Mouse (Mus musculus) MEL (cell line): ENCODE results near the gene Nutf2-ps1. TPM values are rescaled to one million over a fixed set of nuclear protein-coding genes. Genes with fewer than 3 reads are reported as not detected.
A peak's percentile ranks its signal among the peaks of the same experiment; 100 is the strongest.

Experiments
- DNase-seq: peaks from one replicate; pipeline ENCODE4 v3.0.0; 2011; ENCODE audit warnings: low read depth, low spot score
- H3K27ac ChIP-seq: 2 replicates; pipeline ENCODE4 v1.5.1; 2012; ENCODE audit warnings: low read depth, mild to moderate bottlenecking, control low read depth, low read length, moderate library complexity; ENCODE audit not compliant: control insufficient read depth
- H3K27me3 ChIP-seq, 2 experiments: fragments of 150-350 bp in 1 of 2; sonication (generic) in 1 of 2; 2 replicates each; pipeline ENCODE4 v1.6.1; 2012; ENCODE audit warnings: low read length in 2 of 2, mild to moderate bottlenecking in 2 of 2, improper control_type of control experiment in 1 of 2, moderate library complexity in 1 of 2; ENCODE audit not compliant: insufficient read depth in 2 of 2, control insufficient read depth in 1 of 2
- H3K36me3 ChIP-seq, 2 experiments: 2 replicates each; pipeline ENCODE4 v1.6.1; 2012 to 2014; ENCODE audit warnings: low read length in 2 of 2, improper control_type of control experiment in 1 of 2, inconsistent platforms in 1 of 2, mild to moderate bottlenecking in 1 of 2; ENCODE audit not compliant: insufficient read depth in 2 of 2, control insufficient read depth in 1 of 2
- H3K4me1 ChIP-seq, 2 experiments: fragments of 150-350 bp in 1 of 2; sonication (generic) in 1 of 2; 2 replicates each; pipeline ENCODE4 v1.6.1; 2012; ENCODE audit warnings: low read length in 2 of 2, improper control_type of control experiment in 1 of 2, mild to moderate bottlenecking in 1 of 2; ENCODE audit not compliant: insufficient read depth in 2 of 2, control insufficient read depth in 1 of 2
- H3K4me3 ChIP-seq, 2 experiments: fragments of 150-350 bp in 1 of 2; sonication (generic) in 1 of 2; 2 replicates each; pipeline ENCODE4 v1.5.1; 2012; ENCODE audit warnings: low read depth in 2 of 2, low read length in 2 of 2, mild to moderate bottlenecking in 2 of 2, moderate library complexity in 2 of 2, control low read depth in 1 of 2, improper control_type of control experiment in 1 of 2; ENCODE audit not compliant: control insufficient read depth in 1 of 2, insufficient read depth in 1 of 2
- H3K79me2 ChIP-seq: 2 replicates; pipeline ENCODE4 v1.6.1; 2012; ENCODE audit warnings: mild to moderate bottlenecking, low read length, moderate library complexity; ENCODE audit not compliant: control insufficient read depth, poor library complexity, insufficient read depth
- H3K9ac ChIP-seq: 2 replicates; pipeline ENCODE4 v1.6.1; 2012; ENCODE audit warnings: low read depth, mild to moderate bottlenecking, control low read depth, low read length, moderate library complexity; ENCODE audit not compliant: control insufficient read depth, poor library complexity, severe bottlenecking
- H3K9me3 ChIP-seq: fragments of 150-350 bp; sonication (generic); replicated peaks from 2 replicates; pipeline ENCODE4 v1.6.1; 2012; ENCODE audit warnings: mild to moderate bottlenecking, low read length, improper control_type of control experiment, moderate library complexity; ENCODE audit not compliant: insufficient read depth
- BHLHE40 ChIP-seq: IDR thresholded peaks from 2 replicates; pipeline ENCODE4 v1.6.1; 2012; ENCODE audit warnings: low read depth, mild to moderate bottlenecking, inconsistent platforms, low read length, improper control_type of control experiment, borderline replicate concordance
- CHD1 ChIP-seq: IDR thresholded peaks from 2 replicates; pipeline ENCODE4 v1.6.1; 2012; ENCODE audit warnings: low read depth, mild to moderate bottlenecking, inconsistent platforms, low read length, improper control_type of control experiment
- CHD2 ChIP-seq: IDR thresholded peaks from 2 replicates; pipeline ENCODE4 v1.6.1; 2011; ENCODE audit warnings: low read length, improper control_type of control experiment
- CTCF ChIP-seq, 3 experiments: IDR thresholded peaks in 2 of 3; conservative IDR thresholded peaks in 1 of 3; 2 replicates each; pipeline ENCODE4 v1.5.1; 2011 to 2012; ENCODE audit warnings: low read length in 3 of 3, low read depth in 2 of 3, mild to moderate bottlenecking in 2 of 3, improper control_type of control experiment in 1 of 3, inconsistent platforms in 1 of 3, mixed read lengths in 1 of 3, moderate library complexity in 1 of 3; ENCODE audit not compliant: control insufficient read depth in 1 of 3, insufficient read depth in 1 of 3, poor library complexity in 1 of 3, severe bottlenecking in 1 of 3
- ELF1 ChIP-seq: IDR thresholded peaks from 2 replicates; pipeline ENCODE4 v1.6.1; 2014; ENCODE audit warnings: low read depth, mild to moderate bottlenecking, inconsistent platforms, low read length, improper control_type of control experiment, moderate library complexity
- JUND ChIP-seq: IDR thresholded peaks from 2 replicates; pipeline ENCODE4 v1.6.1; 2011; ENCODE audit warnings: low read depth, mild to moderate bottlenecking, improper control_type of control experiment, low read length
- KAT2A ChIP-seq: conservative IDR thresholded peaks from 2 replicates; pipeline ENCODE4 v1.6.1; 2012; ENCODE audit warnings: low read depth, low read length, improper control_type of control experiment, inconsistent platforms
- MAZ ChIP-seq: IDR thresholded peaks from 2 replicates; pipeline ENCODE4 v1.6.1; 2012; ENCODE audit warnings: low read depth, mild to moderate bottlenecking, inconsistent platforms, low read length, improper control_type of control experiment
- MEF2A ChIP-seq: IDR thresholded peaks from 2 replicates; pipeline ENCODE4 v1.6.1; 2014; ENCODE audit warnings: low read depth, mild to moderate bottlenecking, inconsistent platforms, low read length, improper control_type of control experiment; ENCODE audit not compliant: poor library complexity, insufficient replicate concordance, severe bottlenecking; ENCODE audit errors: extremely low read depth
- MXI1 ChIP-seq: IDR thresholded peaks from 2 replicates; pipeline ENCODE4 v1.6.1; 2011; ENCODE audit warnings: mild to moderate bottlenecking, low read depth, low read length, improper control_type of control experiment
- NELFE ChIP-seq: IDR thresholded peaks from 2 replicates; pipeline ENCODE4 v1.6.1; 2011; ENCODE audit warnings: low read depth, low read length, improper control_type of control experiment
- POLR2A ChIP-seq, 2 experiments: IDR thresholded peaks; 2 replicates each; pipeline ENCODE4 v1.6.1; 2011 to 2012; ENCODE audit warnings: low read length in 2 of 2, mild to moderate bottlenecking in 2 of 2, control low read depth in 1 of 2, improper control_type of control experiment in 1 of 2, low read depth in 1 of 2, moderate library complexity in 1 of 2; ENCODE audit not compliant: control insufficient read depth in 1 of 2, insufficient read depth in 1 of 2, poor library complexity in 1 of 2
- POLR2AphosphoS2 ChIP-seq: IDR thresholded peaks from 2 replicates; pipeline ENCODE4 v1.6.1; 2011; ENCODE audit warnings: low read length, improper control_type of control experiment
- RAD21 ChIP-seq: IDR thresholded peaks from 2 replicates; pipeline ENCODE4 v1.6.1; 2011; ENCODE audit warnings: mild to moderate bottlenecking, low read depth, low read length, improper control_type of control experiment
- SMC3 ChIP-seq: IDR thresholded peaks from 2 replicates; pipeline ENCODE4 v1.6.1; 2011; ENCODE audit warnings: low read depth, low read length, improper control_type of control experiment
- TAL1 ChIP-seq: IDR thresholded peaks from 2 replicates; pipeline ENCODE4 v1.6.1; 2012; ENCODE audit warnings: mild to moderate bottlenecking, inconsistent platforms, low read length, moderate library complexity, mixed read lengths
- TBP ChIP-seq: IDR thresholded peaks from 2 replicates; pipeline ENCODE4 v1.8.0; 2011; ENCODE audit warnings: low read depth, low read length, improper control_type of control experiment
- TCF12 ChIP-seq: IDR thresholded peaks from 2 replicates; pipeline ENCODE4 v1.6.1; 2014; ENCODE audit warnings: low read depth, mild to moderate bottlenecking, inconsistent platforms, low read length, improper control_type of control experiment, moderate library complexity
- USF1 ChIP-seq: IDR thresholded peaks from 2 replicates; pipeline ENCODE4 v1.6.1; 2014; ENCODE audit warnings: low read depth, mild to moderate bottlenecking, inconsistent platforms, low read length, improper control_type of control experiment, moderate library complexity
- ZC3H11A ChIP-seq: IDR thresholded peaks from 2 replicates; pipeline ENCODE4 v1.6.1; 2012; ENCODE audit warnings: low read depth, mild to moderate bottlenecking, inconsistent platforms, low read length, improper control_type of control experiment
- ZKSCAN1 ChIP-seq: IDR thresholded peaks from 2 replicates; pipeline ENCODE4 v1.6.1; 2012; ENCODE audit warnings: low read depth, mild to moderate bottlenecking, inconsistent platforms, low read length, improper control_type of control experiment, moderate library complexity
- ZNF384 ChIP-seq: IDR thresholded peaks from 2 replicates; pipeline ENCODE4 v1.6.1; 2012; ENCODE audit warnings: low read depth, mild to moderate bottlenecking, inconsistent platforms, low read length, improper control_type of control experiment
- polyA plus RNA-seq, 2 experiments: library from polyadenylated mRNA; stranded (reverse) in 1 of 2; unstranded in 1 of 2; fragments of >175 nt in 1 of 2; fragments of >200 nt in 1 of 2; gene quantifications; 2 replicates each; pipeline versions ENCODE4 v1.2.1 to v1.2.4; 2012; ENCODE audit warnings: low replicate concordance in 2 of 2, low read depth in 1 of 2; ENCODE audit not compliant: insufficient read length in 2 of 2, insufficient read depth in 1 of 2, missing spikeins in 1 of 2
- total RNA-seq: library from RNA; depleted of rRNA; stranded (reverse); fragments of 300-350 nt; gene quantifications from 2 replicates; pipeline ENCODE4 v1.2.3, GENCODE M21; 2012

Gene Nutf2-ps1
- total and polyA plus RNA-seq, 3 experiments: 53.1 to 398 TPM; not detected in 1

- Histone ChIP-seq H3K36me3 (0 out of 4 replicates have a peak, but pooled peaks cover 0 to 3% of the 10 kb centered on the region in 2 experiments), H3K27me3 (peaks cover 2 to 8% of the 10 kb centered on the region in 2 experiments; a peak in 3 of 4 replicates), H3K9me3 (no peaks in the 10 kb centered on the region), H3K79me2 (no peaks in the 10 kb centered on the region), H3K4me1 (peaks cover 0 to 8% of the 10 kb centered on the region in 2 experiments; a peak in 1 of 4 replicates), H3K4me3 (no peak overlapping the region), H3K9ac (no peak overlapping the region), H3K27ac (no peak overlapping the region)
- no peak for TF ChIP-seq BHLHE40
- TF ChIP-seq MEF2A: no peak
- TF ChIP-seq CTCF (IDR thresholded peaks at IDR 0.05 in 2 of 3, conservative IDR thresholded peaks at IDR 0.05 in 1 of 3; ENCODE audit: control insufficient read depth in 1 of 3, insufficient read depth in 1 of 3, low read depth in 2 of 3, low read length in 3 of 3, poor library complexity in 1 of 3, severe bottlenecking in 1 of 3): no peak
- TF ChIP-seq MAZ: no peak
- TF ChIP-seq ZKSCAN1: no peak
- TF ChIP-seq POLR2A (IDR thresholded peaks at IDR 0.05; ENCODE audit: control insufficient read depth in 1 of 2, insufficient read depth in 1 of 2, low read depth in 1 of 2, low read length in 2 of 2, poor library complexity in 1 of 2): no peak
- TF ChIP-seq ELF1: no peak
- no peak for TF ChIP-seq RAD21
- TF ChIP-seq CHD2: no peak
- no peak for TF ChIP-seq ZC3H11A
- TF ChIP-seq TAL1: no peak
- TF ChIP-seq TBP: no peak
- no peak for TF ChIP-seq ZNF384
- TF ChIP-seq USF1: no peak
- TF ChIP-seq CHD1: no peak
- no peak for TF ChIP-seq NELFE
- no peak for TF ChIP-seq POLR2AphosphoS2
- TF ChIP-seq TCF12: no peak
- no peak for TF ChIP-seq JUND
- no peak for TF ChIP-seq SMC3
- no peak for DNase-seq
These were observed 20.3 kb downstream of the Nutf2-ps1 start for GRCm38 (mm10) chr19:53568553-53568952.

- H3K9me3 ChIP-seq: no peaks in the 10 kb centered on the region
- no peak for DNase-seq
- 0 out of 4 replicates have a peak, but pooled peaks cover 0 to 3% of the 10 kb centered on the region in 2 experiments for H3K36me3 ChIP-seq
- H3K4me3 ChIP-seq: no peak overlapping the region
- H3K4me1 ChIP-seq: peaks cover 0 to 8% of the 10 kb centered on the region in 2 experiments; a peak in 1 of 4 replicates
- H3K27ac ChIP-seq: no peak overlapping the region
- TF ChIP-seq MXI1 (no peak), KAT2A (no peak), ZNF384 (0 out of 2 replicates have a peak, but pooled peaks have one; percentile 16)
- peaks cover 0 to 6% of the 10 kb centered on the region in 2 experiments; a peak in 3 of 4 replicates for H3K27me3 ChIP-seq
- H3K9ac ChIP-seq: no peak overlapping the region
- no peaks in the 10 kb centered on the region for H3K79me2 ChIP-seq
These were observed 21.0 kb downstream of the Nutf2-ps1 start for GRCm38 (mm10) chr19:53567864-53568263.
